Mouse (Mus musculus): ENCODE measurements around the gene Mgl2. TPM values are rescaled to one million over a fixed set of nuclear protein-coding genes. Genes with fewer than 3 reads are reported as not detected.
"Not testable (repeated sequence)": the region's sequence is repeated elsewhere in the genome, so short reads cannot be mapped to it uniquely, and the experiment has no call there.

Mgl2 gene
- polyA plus RNA-seq, 1 experiment from 2014 or later, result not detected

- Histone ChIP-seq H3K27ac (ENCODE audit: low read depth, low read length) (no peak overlapping the region), H3K4me1 (ENCODE audit: control insufficient read depth, insufficient read depth, low read length) (no peaks in the 10 kb centered on the region), H3K9ac (ENCODE audit: low read length) (no peak overlapping the region), H3K36me3 (ENCODE audit: control insufficient read depth, insufficient read depth, low read length) (no peaks in the 10 kb centered on the region), H3K27me3 (ENCODE audit: control insufficient read depth, insufficient read depth, low read length) (no peaks in the 10 kb centered on the region), H3K4me2 (ENCODE audit: low read depth) (no peak overlapping the region), H3K9me3 (ENCODE audit: control insufficient read depth, low read length) (no peaks in the 10 kb centered on the region), H3K4me3 (ENCODE audit: low read depth, low read length) (no peak overlapping the region)
- no peak for ATAC-seq (ENCODE audit: insufficient read depth, low FRiP score, low TSS enrichment)
- DNase-seq (ENCODE audit: low spot score), result no peak
- 76% methylated on average over 8 of the region's 8 CpGs for WGBS
Observed at GRCm38 (mm10) chr11:70107085-70107484, 23.0 kb upstream of the Mgl2 start.

- H3K4me3 ChIP-seq (ENCODE audit: low read depth, low read length), result no peak overlapping the region
- H3K9ac ChIP-seq (ENCODE audit: low read length), result no peak overlapping the region
- no peaks in the 10 kb centered on the region for H3K36me3 ChIP-seq (ENCODE audit: control insufficient read depth, insufficient read depth, low read length)
- H3K4me2 ChIP-seq (ENCODE audit: low read depth), result no peak overlapping the region
- H3K9me3 ChIP-seq (ENCODE audit: control insufficient read depth, low read length), result no peaks in the 10 kb centered on the region
- no peaks in the 10 kb centered on the region for H3K27me3 ChIP-seq (ENCODE audit: control insufficient read depth, insufficient read depth, low read length)
- WGBS, result 80% methylated on average over 3 of the region's 3 CpGs
- no peak for DNase-seq (ENCODE audit: low spot score)
- no peaks in the 10 kb centered on the region for H3K4me1 ChIP-seq (ENCODE audit: control insufficient read depth, insufficient read depth, low read length)
- no peak overlapping the region for H3K27ac ChIP-seq (ENCODE audit: low read depth, low read length)
- ATAC-seq (ENCODE audit: insufficient read depth, low FRiP score, low TSS enrichment), result no peak
Observed at GRCm38 (mm10) chr11:70110146-70110545, 20.0 kb upstream of the Mgl2 start.

- DNase-seq (ENCODE audit: low spot score), result no peak
- ATAC-seq (ENCODE audit: insufficient read depth, low FRiP score, low TSS enrichment), result no peak
- no peaks in the 10 kb centered on the region for H3K27me3 ChIP-seq (ENCODE audit: control insufficient read depth, insufficient read depth, low read length)
- no peak overlapping the region for H3K4me2 ChIP-seq (ENCODE audit: low read depth)
- H3K27ac ChIP-seq (ENCODE audit: low read depth, low read length), result no peak overlapping the region
- H3K9ac ChIP-seq (ENCODE audit: low read length), result no peak overlapping the region
- no peak overlapping the region for H3K4me3 ChIP-seq (ENCODE audit: low read depth, low read length)
- no peaks in the 10 kb centered on the region for H3K4me1 ChIP-seq (ENCODE audit: control insufficient read depth, insufficient read depth, low read length)
- no peaks in the 10 kb centered on the region for H3K9me3 ChIP-seq (ENCODE audit: control insufficient read depth, low read length)
- H3K36me3 ChIP-seq (ENCODE audit: control insufficient read depth, insufficient read depth, low read length), result no peaks in the 10 kb centered on the region
- 63% methylated on average over 4 of the region's 4 CpGs for WGBS
Observed at GRCm38 (mm10) chr11:70114562-70114961, 15.6 kb upstream of the Mgl2 start.

DNA sequence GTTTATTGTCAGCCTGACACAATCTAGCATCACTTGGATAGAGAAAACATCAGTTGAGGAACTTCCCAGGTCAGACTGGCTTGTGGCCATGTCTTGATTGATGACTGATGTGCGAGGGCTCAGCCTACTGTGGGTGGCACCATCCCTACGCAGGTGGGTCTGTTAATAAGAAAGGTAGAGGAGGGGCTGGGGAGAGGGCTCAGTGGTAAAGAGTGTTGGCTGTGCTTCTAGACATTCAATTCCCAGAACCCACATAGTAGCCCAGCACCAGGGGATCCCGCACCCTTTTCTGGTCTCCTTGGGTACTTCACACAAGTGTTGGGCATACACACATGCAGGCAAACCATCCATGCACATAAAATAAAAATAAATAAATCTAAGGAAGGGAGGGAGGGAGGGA is 14.2 kb upstream of the Mgl2 start:
- Histone ChIP-seq H3K9me3 (ENCODE audit: control insufficient read depth, low read length) (no peaks in the 10 kb centered on the region), H3K9ac (ENCODE audit: low read length) (no peak overlapping the region), H3K4me2 (ENCODE audit: low read depth) (no peak overlapping the region), H3K36me3 (ENCODE audit: control insufficient read depth, insufficient read depth, low read length) (no peaks in the 10 kb centered on the region), H3K4me3 (ENCODE audit: low read depth, low read length) (no peak overlapping the region), H3K27me3 (ENCODE audit: control insufficient read depth, insufficient read depth, low read length) (no peaks in the 10 kb centered on the region), H3K4me1 (ENCODE audit: control insufficient read depth, insufficient read depth, low read length) (no peaks in the 10 kb centered on the region), H3K27ac (ENCODE audit: low read depth, low read length) (no peak overlapping the region)
- DNase-seq (ENCODE audit: low spot score) (no peak), ATAC-seq (ENCODE audit: insufficient read depth, low FRiP score, low TSS enrichment) (no peak)
- 87% methylated on average over 3 of the region's 3 CpGs for WGBS

- not testable (repeated sequence) for DNase-seq (ENCODE audit: low spot score); ATAC-seq (ENCODE audit: insufficient read depth, low FRiP score, low TSS enrichment); H3K4me1 ChIP-seq (ENCODE audit: control insufficient read depth, insufficient read depth, low read length); H3K27ac ChIP-seq (ENCODE audit: low read depth, low read length); H3K36me3 ChIP-seq (ENCODE audit: control insufficient read depth, insufficient read depth, low read length); H3K4me3 ChIP-seq (ENCODE audit: low read depth, low read length); H3K9me3 ChIP-seq (ENCODE audit: control insufficient read depth, low read length); H3K4me2 ChIP-seq (ENCODE audit: low read depth); H3K9ac ChIP-seq (ENCODE audit: low read length); H3K27me3 ChIP-seq (ENCODE audit: control insufficient read depth, insufficient read depth, low read length)
- 76% methylated on average over 3 of the region's 3 CpGs for WGBS
Observed at GRCm38 (mm10) chr11:70135001-70135400, 4.9 kb downstream of the Mgl2 start.

- H3K27ac ChIP-seq (ENCODE audit: low read depth, low read length); DNase-seq (ENCODE audit: low spot score); H3K27me3 ChIP-seq (ENCODE audit: control insufficient read depth, insufficient read depth, low read length); ATAC-seq (ENCODE audit: insufficient read depth, low FRiP score, low TSS enrichment); H3K4me1 ChIP-seq (ENCODE audit: control insufficient read depth, insufficient read depth, low read length); H3K9ac ChIP-seq (ENCODE audit: low read length); H3K4me2 ChIP-seq (ENCODE audit: low read depth); H3K9me3 ChIP-seq (ENCODE audit: control insufficient read depth, low read length); H3K4me3 ChIP-seq (ENCODE audit: low read depth, low read length); H3K36me3 ChIP-seq (ENCODE audit: control insufficient read depth, insufficient read depth, low read length): not testable (repeated sequence)
- WGBS, result 93% methylated on average over 8 of the region's 8 CpGs
Observed at GRCm38 (mm10) chr11:70135925-70136324, 5.8 kb downstream of the Mgl2 start.

- ATAC-seq (ENCODE audit: insufficient read depth, low FRiP score, low TSS enrichment), result no peak
- Histone ChIP-seq H3K36me3 (ENCODE audit: control insufficient read depth, insufficient read depth, low read length) (no peaks in the 10 kb centered on the region), H3K4me2 (ENCODE audit: low read depth) (no peak overlapping the region), H3K9me3 (ENCODE audit: control insufficient read depth, low read length) (no peaks in the 10 kb centered on the region), H3K27ac (ENCODE audit: low read depth, low read length) (no peak overlapping the region), H3K4me1 (ENCODE audit: control insufficient read depth, insufficient read depth, low read length) (no peaks in the 10 kb centered on the region), H3K4me3 (ENCODE audit: low read depth, low read length) (no peak overlapping the region), H3K9ac (ENCODE audit: low read length) (no peak overlapping the region), H3K27me3 (ENCODE audit: control insufficient read depth, insufficient read depth, low read length) (no peaks in the 10 kb centered on the region)
- DNase-seq (ENCODE audit: low spot score), result no peak
- 88% methylated on average over 10 of the region's 10 CpGs for WGBS
Observed at GRCm38 (mm10) chr11:70139171-70139570, 9.0 kb downstream of the Mgl2 start.

- Histone ChIP-seq H3K9ac (ENCODE audit: low read length) (no peak overlapping the region), H3K4me1 (ENCODE audit: control insufficient read depth, insufficient read depth, low read length) (no peaks in the 10 kb centered on the region), H3K27me3 (ENCODE audit: control insufficient read depth, insufficient read depth, low read length) (no peaks in the 10 kb centered on the region), H3K36me3 (ENCODE audit: control insufficient read depth, insufficient read depth, low read length) (no peaks in the 10 kb centered on the region), H3K27ac (ENCODE audit: low read depth, low read length) (no peak overlapping the region), H3K9me3 (ENCODE audit: control insufficient read depth, low read length) (no peaks in the 10 kb centered on the region), H3K4me3 (ENCODE audit: low read depth, low read length) (no peak overlapping the region), H3K4me2 (ENCODE audit: low read depth) (no peak overlapping the region)
- DNase-seq (ENCODE audit: low spot score), result no peak
- 67% methylated on average over 3 of the region's 3 CpGs for WGBS
- no peak for ATAC-seq (ENCODE audit: insufficient read depth, low FRiP score, low TSS enrichment)
Observed at GRCm38 (mm10) chr11:70151072-70151471, 20.9 kb downstream of the Mgl2 start.

GRCm38 (mm10) chr11:70155897-70156296 is 25.8 kb downstream of the Mgl2 start, which contains the start of gene Clec10a:
Gene Clec10a (plus strand): TSS chr11:70156197.
- H3K27ac ChIP-seq (ENCODE audit: low read depth, low read length); H3K4me3 ChIP-seq (ENCODE audit: low read depth, low read length); ATAC-seq (ENCODE audit: insufficient read depth, low FRiP score, low TSS enrichment); H3K4me1 ChIP-seq (ENCODE audit: control insufficient read depth, insufficient read depth, low read length); H3K36me3 ChIP-seq (ENCODE audit: control insufficient read depth, insufficient read depth, low read length); H3K9me3 ChIP-seq (ENCODE audit: control insufficient read depth, low read length); H3K4me2 ChIP-seq (ENCODE audit: low read depth); H3K27me3 ChIP-seq (ENCODE audit: control insufficient read depth, insufficient read depth, low read length); H3K9ac ChIP-seq (ENCODE audit: low read length); DNase-seq (ENCODE audit: low spot score): not testable (repeated sequence)
- WGBS, result no CpG with 5 or more reads among the region's 5 CpGs

All from neural tube, embryonic 11.5 days (tissue).